Mouse (Mus musculus) limb, embryonic 15.5 days (tissue): ENCODE results near the gene Rreb1. TPM values are rescaled to one million over a fixed set of nuclear protein-coding genes. Genes with fewer than 3 reads are reported as not detected.
A peak's percentile ranks its signal among the peaks of the same experiment; 100 is the strongest.

ENCODE experiments used
- ATAC-seq: fragments of 200-750 bp; cut with Nextera tagmentation; 2 replicates; pipeline ENCODE4 v1.8.0; 2017; ENCODE audit warnings: low read depth, moderate TSS enrichment; ENCODE audit not compliant: insufficient number of reproducible peaks, low FRiP score, low TSS enrichment
- H3K27ac ChIP-seq: fragments of 300-500 bp; sonication (generic); 2 replicates; pipeline ENCODE4 v1.5.1; 2015; ENCODE audit warnings: moderate library complexity, mild to moderate bottlenecking, inconsistent platforms
- H3K27me3 ChIP-seq: fragments of 300-500 bp; sonication (generic); 2 replicates; pipeline ENCODE4 v1.6.1; 2015; ENCODE audit warnings: inconsistent platforms
- H3K36me3 ChIP-seq: fragments of 300-500 bp; sonication (generic); 2 replicates; pipeline ENCODE4 v1.6.1; 2015; ENCODE audit warnings: inconsistent platforms
- H3K4me1 ChIP-seq: fragments of 300-500 bp; sonication (generic); 2 replicates; pipeline ENCODE4 v1.6.1; 2015; ENCODE audit warnings: inconsistent platforms
- H3K4me2 ChIP-seq: fragments of 300-500 bp; sonication (generic); 2 replicates; pipeline ENCODE4 v1.6.1; 2015; ENCODE audit warnings: mild to moderate bottlenecking, inconsistent platforms
- H3K4me3 ChIP-seq: fragments of 300-500 bp; sonication (generic); 2 replicates; pipeline ENCODE4 v1.5.1; 2015; ENCODE audit warnings: mild to moderate bottlenecking, inconsistent platforms
- H3K9ac ChIP-seq: fragments of 300-500 bp; sonication (generic); 2 replicates; pipeline ENCODE4 v1.6.1; 2015; ENCODE audit warnings: inconsistent platforms
- H3K9me3 ChIP-seq: fragments of 300-500 bp; sonication (generic); 2 replicates; pipeline ENCODE4 v1.6.1; 2016; ENCODE audit warnings: inconsistent platforms
- WGBS: fragments of 180-500 bp; shearing (Covaris S2); methylation state at CpG from one replicate; pipeline ENCODE4 v1.1.7; 2015; 5-methylcytosine and 5-hydroxymethylcytosine counted together
- polyA plus RNA-seq: library from polyadenylated mRNA; unstranded; fragments of >200 nt; fragmentation: Nextera tagmentation; extraction: Ambion mirVana; gene quantifications from 2 replicates; pipeline ENCODE4 v1.2.1, GENCODE M21; 2015

Rreb1 gene
- polyA plus RNA-seq, 1 experiment from 2014 or later = 13.5 TPM

GRCm38 (mm10) chr13:37965126-37965914, 187.1 kb downstream of the Rreb1 start:
- H3K27me3 ChIP-seq = no peaks in the 10 kb centered on the region
- H3K4me3 ChIP-seq = no peak overlapping the region
- H3K36me3 ChIP-seq = no peaks in the 10 kb centered on the region
- H3K9ac ChIP-seq = no peak overlapping the region
- WGBS = 57% methylated on average over 17 of the region's 17 CpGs
- ATAC-seq = no peak
- peaks cover 33% of the 10 kb centered on the region for H3K4me1 ChIP-seq
- no peak overlapping the region for H3K4me2 ChIP-seq
- no peaks in the 10 kb centered on the region for H3K9me3 ChIP-seq
- no peak overlapping the region for H3K27ac ChIP-seq

- Histone ChIP-seq H3K9me3 (no peaks in the 10 kb centered on the region), H3K4me3 (no peak overlapping the region), H3K4me1 (peaks cover 33% of the 10 kb centered on the region), H3K4me2 (0 out of 2 replicates have a peak overlapping the region, but pooled peaks have one; percentile 5), H3K27ac (no peak overlapping the region), H3K27me3 (no peaks in the 10 kb centered on the region), H3K36me3 (no peaks in the 10 kb centered on the region), H3K9ac (no peak overlapping the region)
- ATAC-seq = no peak
- 70% methylated on average over 15 of the region's 15 CpGs for WGBS
These were observed 188.3 kb downstream of the Rreb1 start for GRCm38 (mm10) chr13:37966256-37967051.

GRCm38 (mm10) chr13:37967052-37967437, 188.8 kb downstream of the Rreb1 start:
- Histone ChIP-seq H3K9ac (no peak overlapping the region), H3K9me3 (no peaks in the 10 kb centered on the region), H3K36me3 (no peaks in the 10 kb centered on the region), H3K27ac (no peak overlapping the region), H3K27me3 (no peaks in the 10 kb centered on the region), H3K4me2 (0 out of 2 replicates have a peak overlapping the region, but pooled peaks have one; percentile 5), H3K4me3 (no peak overlapping the region), H3K4me1 (peaks cover 33% of the 10 kb centered on the region)
- WGBS = 26% methylated on average over 12 of the region's 12 CpGs
- no peak for ATAC-seq

DNA sequence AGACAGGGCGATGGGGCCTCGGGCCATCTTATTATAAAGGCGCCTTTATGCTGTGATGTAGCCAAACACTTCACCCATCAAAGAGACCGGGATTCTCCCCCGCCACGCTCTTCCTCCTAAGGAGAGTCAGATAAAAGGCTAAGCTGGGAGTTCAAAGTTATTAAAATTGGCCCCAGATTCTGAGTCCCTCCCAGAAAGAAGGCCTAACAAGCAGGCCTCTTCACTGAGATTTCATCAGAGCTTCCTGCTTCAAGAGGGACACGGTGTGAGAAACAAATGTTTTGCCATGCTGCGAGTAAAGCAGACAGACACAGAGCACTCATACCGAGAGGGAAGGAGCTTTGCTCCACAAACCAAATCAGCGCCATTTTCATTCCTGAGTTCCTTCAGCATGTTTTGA, 189.4 kb downstream of the Rreb1 start:
- H3K4me2 ChIP-seq = 0 out of 2 replicates have a peak overlapping the region, but pooled peaks have one; percentile 5
- peaks cover 33% of the 10 kb centered on the region for H3K4me1 ChIP-seq
- ATAC-seq = no peak
- no peaks in the 10 kb centered on the region for H3K9me3 ChIP-seq
- H3K9ac ChIP-seq = no peak overlapping the region
- 48% methylated on average over 10 of the region's 10 CpGs for WGBS
- no peak overlapping the region for H3K27ac ChIP-seq
- no peaks in the 10 kb centered on the region for H3K36me3 ChIP-seq
- H3K27me3 ChIP-seq = no peaks in the 10 kb centered on the region
- H3K4me3 ChIP-seq = no peak overlapping the region

GRCm38 (mm10) chr13:37969337-37969736, 191.1 kb downstream of the Rreb1 start:
- Histone ChIP-seq H3K4me2 (no peak overlapping the region), H3K9ac (no peak overlapping the region)

DNA sequence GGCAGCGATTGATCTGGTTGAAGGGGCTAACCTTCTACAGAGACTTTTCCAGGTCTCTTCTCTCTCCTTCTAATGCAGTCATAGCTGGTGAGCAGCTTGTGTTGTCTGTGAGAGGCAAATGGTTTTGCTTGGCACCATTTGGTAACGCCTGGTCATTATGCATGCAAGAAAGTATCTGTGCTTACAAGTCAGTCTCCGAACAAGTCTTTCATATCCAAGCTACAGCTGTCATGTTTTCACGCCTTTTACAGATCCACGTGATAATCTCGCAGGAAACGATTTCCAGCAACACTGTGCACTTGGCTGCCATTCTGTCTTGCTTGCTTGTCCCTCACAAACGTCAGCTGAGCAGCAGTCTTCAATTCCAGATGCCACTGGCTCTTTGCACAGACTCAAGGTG, 191.8 kb downstream of the Rreb1 start:
- WGBS = 52% methylated on average over 8 of the region's 8 CpGs

More at GRCm38 (mm10) chr13:37969337-37969736, 191.1 kb downstream of the Rreb1 start:
- no peaks in the 10 kb centered on the region; the same call in 1 of the 2 replicates for H3K36me3 ChIP-seq
- H3K27ac ChIP-seq = no peak overlapping the region
- no peak overlapping the region for H3K4me3 ChIP-seq
- no peaks in the 10 kb centered on the region for H3K27me3 ChIP-seq
- H3K9me3 ChIP-seq = no peaks in the 10 kb centered on the region
- ATAC-seq = no peak
- WGBS = 7% methylated on average over 14 of the region's 14 CpGs
- H3K4me1 ChIP-seq = peaks cover 20% of the 10 kb centered on the region

DNA sequence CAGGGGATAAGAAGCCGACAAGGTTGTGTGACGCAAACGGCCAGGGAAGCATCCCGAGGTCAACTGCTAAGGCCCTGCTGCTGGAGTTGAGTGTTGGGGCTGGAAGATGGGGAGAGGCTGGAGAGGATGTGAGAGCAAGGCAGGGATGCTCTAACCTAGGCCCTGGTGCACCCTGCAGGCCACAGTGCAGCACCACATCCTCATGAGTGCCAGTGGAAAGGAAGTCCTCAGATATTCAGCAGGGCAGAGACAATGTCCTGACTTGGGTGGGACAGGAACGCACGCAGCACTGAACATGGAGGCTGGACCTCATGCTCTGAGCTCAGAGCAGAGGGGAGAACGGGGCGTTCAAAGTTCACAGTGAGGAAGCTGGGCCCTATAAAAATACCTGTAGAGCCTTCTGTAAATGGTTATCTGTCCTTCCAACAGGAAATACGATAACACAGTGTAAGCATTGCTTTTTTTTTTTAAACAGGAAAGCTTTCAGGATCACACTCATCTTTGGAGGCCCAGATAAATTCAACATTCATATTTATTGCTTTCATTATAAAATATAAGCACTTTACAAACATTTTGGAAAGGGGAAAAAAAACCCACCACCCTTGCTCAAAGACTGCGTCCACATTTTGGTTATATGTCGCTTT, 192.8 kb downstream of the Rreb1 start:
- no peaks in the 10 kb centered on the region for H3K27me3 ChIP-seq
- H3K4me1 ChIP-seq = peaks cover 11% of the 10 kb centered on the region
- no peak overlapping the region for H3K4me2 ChIP-seq
- H3K4me3 ChIP-seq = no peak overlapping the region
- ATAC-seq = no peak
- 77% methylated on average over 11 of the region's 11 CpGs for WGBS
- peaks cover 9% of the 10 kb centered on the region; the same call in 1 of the 2 replicates for H3K36me3 ChIP-seq
- H3K9ac ChIP-seq = no peak overlapping the region
- H3K9me3 ChIP-seq = no peaks in the 10 kb centered on the region
- H3K27ac ChIP-seq = no peak overlapping the region

More for the DNA sequence above, 191.8 kb downstream of the Rreb1 start:
- ATAC-seq = no peak
- Histone ChIP-seq H3K27me3 (no peaks in the 10 kb centered on the region), H3K36me3 (no peaks in the 10 kb centered on the region; the same call in 1 of the 2 replicates), H3K4me2 (no peak overlapping the region), H3K4me1 (peaks cover 13% of the 10 kb centered on the region), H3K9me3 (no peaks in the 10 kb centered on the region), H3K27ac (no peak overlapping the region), H3K4me3 (no peak overlapping the region), H3K9ac (no peak overlapping the region)

DNA sequence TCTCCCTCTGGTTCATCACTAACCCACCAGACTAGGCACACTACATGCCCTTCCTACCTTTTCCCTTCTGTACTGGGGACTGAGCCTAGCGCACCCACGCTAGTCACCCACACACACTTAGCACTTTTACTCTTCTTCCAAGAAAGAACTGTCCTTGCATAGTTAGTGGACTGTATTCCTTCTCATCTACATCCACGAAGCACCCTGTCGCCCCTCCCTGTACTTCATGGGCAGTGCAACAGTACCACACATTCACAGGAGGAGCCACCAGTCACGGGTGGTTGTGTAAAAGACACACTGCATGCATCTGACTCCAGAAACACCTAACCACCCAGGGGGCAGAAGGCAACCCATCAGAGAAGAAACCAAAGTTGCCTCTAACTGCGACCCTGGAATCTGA, 195.8 kb downstream of the Rreb1 start:
- 81% methylated on average over 6 of the region's 6 CpGs for WGBS
- Histone ChIP-seq H3K9ac (no peak overlapping the region), H3K27me3 (no peaks in the 10 kb centered on the region), H3K36me3 (peaks cover 32% of the 10 kb centered on the region), H3K4me1 (no peaks in the 10 kb centered on the region), H3K9me3 (no peaks in the 10 kb centered on the region), H3K4me3 (no peak overlapping the region), H3K27ac (no peak overlapping the region), H3K4me2 (no peak overlapping the region)
- ATAC-seq = no peak

GRCm38 (mm10) chr13:37974731-37975130, 196.5 kb downstream of the Rreb1 start:
- WGBS = 85% methylated on average over 5 of the region's 5 CpGs
- Histone ChIP-seq H3K4me1 (no peaks in the 10 kb centered on the region), H3K9ac (no peak overlapping the region), H3K36me3 (peaks cover 38% of the 10 kb centered on the region), H3K27ac (no peak overlapping the region), H3K27me3 (no peaks in the 10 kb centered on the region), H3K4me3 (no peak overlapping the region), H3K4me2 (no peak overlapping the region), H3K9me3 (no peaks in the 10 kb centered on the region)
- ATAC-seq = no peak

DNA sequence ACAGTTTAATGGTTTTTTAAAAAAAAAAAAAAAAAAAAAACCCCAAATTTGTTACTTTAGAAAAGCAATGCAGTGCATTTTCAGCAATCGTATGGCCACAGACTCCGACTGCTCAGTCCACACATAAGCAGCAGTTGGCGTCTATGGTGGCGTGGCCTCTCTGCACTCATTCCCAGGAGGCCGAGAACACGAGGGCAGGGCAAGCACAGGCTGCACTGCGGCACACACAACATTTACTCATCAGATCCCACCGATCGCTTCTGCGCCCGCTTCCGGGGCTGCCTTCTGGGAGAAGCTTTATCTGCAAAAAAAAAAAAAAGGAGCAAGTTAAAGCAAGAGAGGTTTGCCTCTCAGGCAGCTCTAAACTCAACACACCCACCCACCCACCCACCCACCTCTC, 201.3 kb downstream of the Rreb1 start:
- Histone ChIP-seq H3K9ac (no peak overlapping the region), H3K27ac (no peak overlapping the region), H3K27me3 (no peaks in the 10 kb centered on the region), H3K4me2 (no peak overlapping the region), H3K4me1 (no peaks in the 10 kb centered on the region), H3K4me3 (no peak overlapping the region), H3K36me3 (peaks cover 78% of the 10 kb centered on the region), H3K9me3 (no peaks in the 10 kb centered on the region)
- ATAC-seq = no peak
- 95% methylated on average over 12 of the region's 12 CpGs for WGBS

DNA sequence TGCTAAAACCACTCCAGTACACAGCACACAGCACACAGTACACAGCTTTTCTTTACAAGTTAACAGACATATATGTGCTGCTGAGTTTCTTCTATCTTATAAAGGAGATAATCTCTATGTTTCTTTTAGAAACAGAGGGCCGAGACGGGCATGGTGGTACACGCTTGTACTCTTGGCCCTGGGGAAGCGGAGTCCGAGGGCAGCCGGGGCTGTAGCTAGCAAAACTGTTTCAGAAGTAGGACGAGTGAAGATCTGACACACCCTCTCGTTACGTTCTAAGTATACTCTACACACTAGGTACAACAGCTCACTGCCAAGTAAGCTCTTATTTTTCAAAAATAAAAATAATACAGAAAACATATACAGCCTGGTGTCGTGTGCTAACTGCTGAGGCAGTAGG, 202.1 kb downstream of the Rreb1 start:
- H3K27me3 ChIP-seq = no peaks in the 10 kb centered on the region
- no peak overlapping the region for H3K9ac ChIP-seq
- H3K27ac ChIP-seq = no peak overlapping the region
- H3K4me3 ChIP-seq = no peak overlapping the region
- H3K36me3 ChIP-seq = peaks cover 82% of the 10 kb centered on the region
- no peaks in the 10 kb centered on the region for H3K4me1 ChIP-seq
- no peaks in the 10 kb centered on the region for H3K9me3 ChIP-seq
- no peak for ATAC-seq
- no peak overlapping the region for H3K4me2 ChIP-seq
- WGBS = 90% methylated on average over 10 of the region's 10 CpGs

DNA sequence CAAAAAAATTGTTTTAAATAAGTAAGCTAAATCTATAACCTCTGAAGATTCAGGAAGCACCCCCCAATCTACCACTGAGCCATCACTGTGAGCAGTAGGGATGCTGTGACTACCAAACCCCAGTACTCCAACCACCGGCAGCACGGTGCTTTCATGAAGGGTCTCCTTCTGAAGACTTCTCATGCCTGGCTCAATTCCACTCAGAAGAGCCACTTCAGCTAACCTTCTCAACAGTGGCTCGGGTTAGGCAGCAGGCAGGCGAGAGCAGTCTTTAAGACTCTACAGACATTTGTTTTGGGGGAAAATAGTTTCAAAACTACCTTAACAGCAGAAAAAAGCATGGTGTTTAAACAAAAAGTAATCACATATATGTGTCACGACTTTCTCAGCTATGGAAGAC, 202.9 kb downstream of the Rreb1 start:
- no peak overlapping the region for H3K27ac ChIP-seq
- WGBS = 89% methylated on average over 5 of the region's 5 CpGs
- no peak for ATAC-seq
- H3K4me1 ChIP-seq = no peaks in the 10 kb centered on the region
- peaks cover 81% of the 10 kb centered on the region for H3K36me3 ChIP-seq
- no peak overlapping the region for H3K4me3 ChIP-seq
- H3K27me3 ChIP-seq = no peaks in the 10 kb centered on the region
- no peaks in the 10 kb centered on the region for H3K9me3 ChIP-seq
- no peak overlapping the region for H3K9ac ChIP-seq
- H3K4me2 ChIP-seq = no peak overlapping the region
